Mouse (Mus musculus) testis, adult 2 months (tissue): ENCODE results near the gene Trpm5.

ENCODE experiments used
- CTCF ChIP-seq: fragments of 200-500 bp; IDR thresholded peaks from 2 replicates; pipeline ENCODE4 v1.5.1; 2012; ENCODE audit warnings: low read depth, mild to moderate bottlenecking, inconsistent platforms, low read length, moderate library complexity; ENCODE audit not compliant: control insufficient read depth, insufficient read depth, insufficient replicate concordance
- POLR2A ChIP-seq: fragments of 200-500 bp; IDR thresholded peaks from 2 replicates; pipeline ENCODE4 v1.6.1; 2012; ENCODE audit warnings: low read depth, mild to moderate bottlenecking, inconsistent platforms, low read length, moderate library complexity; ENCODE audit not compliant: control insufficient read depth

- TF ChIP-seq CTCF (no peak), POLR2A (no peak)
Measured at GRCm38 (mm10) chr7:143068316-143068881, 26.0 kb downstream of the Trpm5 start.
